Mouse (Mus musculus): ENCODE measurements at regions not wholly inside any gene's neighbourhood (a gene's known extent, or its start where the extent isn't known, plus 50 kb on each side); places are given as distances from the start of the nearest gene placed in this dataset.
"Not testable (repeated sequence)": the region's sequence is repeated elsewhere in the genome, so short reads cannot be mapped to it uniquely, and the experiment has no call there.

GRCm38 (mm10) chr13:4935940-4936339 is 327.0 kb upstream of the Akr1e1 start:
- no peak for DNase-seq (ENCODE audit: low read depth, low spot score)

DNA sequence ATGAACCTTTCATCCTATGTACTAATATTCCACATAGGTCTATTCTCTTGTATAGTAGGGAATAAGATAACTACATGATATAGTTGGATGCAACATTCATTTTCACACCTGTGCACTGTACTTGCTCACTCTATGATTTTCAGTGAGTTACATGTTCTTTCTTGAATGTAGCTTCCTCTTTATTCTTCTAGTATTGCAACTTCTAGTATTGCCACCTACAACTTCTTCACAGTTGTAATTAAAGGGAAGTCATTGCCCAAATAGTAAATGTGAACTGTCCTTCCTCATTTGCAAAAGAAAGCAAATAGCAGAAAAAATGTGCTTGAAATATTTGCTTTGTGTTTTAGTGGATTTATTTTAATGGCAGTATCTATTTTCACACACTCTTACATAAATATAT is 330.9 kb upstream of the Akr1e1 start:
- no peak for DNase-seq (ENCODE audit: low read depth, low spot score)

DNA sequence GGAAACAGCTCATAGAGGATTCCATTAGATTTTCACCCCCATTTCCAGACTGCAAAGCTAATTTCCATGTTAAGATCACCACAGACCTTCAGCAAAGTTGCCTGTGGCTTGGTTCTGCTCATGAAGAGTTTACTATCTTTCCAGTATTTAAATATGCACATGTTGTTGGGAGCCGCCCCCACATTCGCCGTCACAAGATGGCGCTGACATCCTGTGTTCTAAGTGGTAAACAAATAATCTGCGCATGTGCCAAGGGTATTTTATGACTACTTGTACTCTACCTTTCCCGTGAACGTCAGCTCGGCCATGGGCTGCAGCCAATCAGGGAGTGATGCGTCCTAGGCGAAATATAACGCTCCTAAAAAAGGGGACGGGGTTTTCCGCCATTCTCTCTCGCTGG is 333.5 kb upstream of the Akr1e1 start:
- peak; percentile 76 for DNase-seq (ENCODE audit: low read depth, low spot score)

GRCm38 (mm10) chr13:4943046-4943445 is 334.1 kb upstream of the Akr1e1 start:
- DNase-seq (ENCODE audit: low read depth, low spot score): peak; percentile 14

- DNase-seq (ENCODE audit: low read depth, low spot score): no peak
Measured at GRCm38 (mm10) chr13:4955384-4955783, 346.4 kb upstream of the Akr1e1 start.

DNA sequence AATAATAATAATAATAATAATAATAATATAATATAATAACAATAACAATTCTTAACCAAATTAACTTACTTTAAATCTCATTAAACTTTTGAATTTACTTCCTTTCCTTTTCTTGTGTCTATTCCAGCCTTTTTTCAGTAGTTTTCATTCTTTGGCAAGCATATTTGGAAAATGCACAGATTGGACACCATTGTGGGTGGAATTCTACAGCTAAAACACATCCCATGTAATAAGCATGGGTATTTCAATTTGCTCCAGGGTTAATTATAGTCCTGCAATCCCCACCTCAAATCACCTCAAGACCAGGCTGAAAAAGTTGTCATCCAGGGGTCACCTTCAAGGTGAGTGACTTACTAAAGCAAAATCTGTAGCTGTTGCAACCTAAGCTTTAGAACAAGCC is 355.9 kb upstream of the Akr1e1 start:
- DNase-seq (ENCODE audit: low read depth, low spot score): no peak

GRCm38 (mm10) chr13:4970081-4970892 is 361.3 kb upstream of the Akr1e1 start:
- DNase-seq (ENCODE audit: low read depth, low spot score): no peak

GRCm38 (mm10) chr13:4971472-4972067 is 362.6 kb upstream of the Akr1e1 start:
- no peak for DNase-seq (ENCODE audit: low read depth, low spot score)

- no peak for DNase-seq (ENCODE audit: low read depth, low spot score)
Measured at GRCm38 (mm10) chr13:4992876-4993275, 383.9 kb upstream of the Akr1e1 start.

DNA sequence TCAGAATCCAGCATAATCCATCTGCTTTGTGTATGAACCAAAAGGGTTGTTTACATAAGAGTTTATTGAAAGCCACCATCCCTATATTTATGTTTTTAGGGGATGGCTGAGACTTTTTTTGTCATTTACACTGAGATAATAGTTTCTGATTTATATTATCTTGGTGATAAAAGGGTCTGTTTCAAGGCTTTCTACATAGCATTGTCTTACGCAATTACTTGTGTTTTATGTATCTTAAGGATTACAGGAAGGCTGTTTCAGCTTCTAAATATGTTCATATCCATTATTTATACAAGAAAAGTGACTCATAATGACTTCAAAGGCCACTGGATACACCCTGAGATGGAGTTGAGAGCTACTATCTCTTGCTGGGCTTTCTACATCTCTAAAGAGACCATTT is 399.3 kb upstream of the Akr1e1 start:
- no peak for DNase-seq (ENCODE audit: low read depth, low spot score)

- no peak for DNase-seq (ENCODE audit: low read depth, low spot score)
Measured at GRCm38 (mm10) chr13:5022439-5022838, 413.5 kb upstream of the Akr1e1 start.

- DNase-seq (ENCODE audit: low read depth, low spot score): no peak
Measured at GRCm38 (mm10) chr13:5059859-5060258, 450.9 kb upstream of the Akr1e1 start.

DNA sequence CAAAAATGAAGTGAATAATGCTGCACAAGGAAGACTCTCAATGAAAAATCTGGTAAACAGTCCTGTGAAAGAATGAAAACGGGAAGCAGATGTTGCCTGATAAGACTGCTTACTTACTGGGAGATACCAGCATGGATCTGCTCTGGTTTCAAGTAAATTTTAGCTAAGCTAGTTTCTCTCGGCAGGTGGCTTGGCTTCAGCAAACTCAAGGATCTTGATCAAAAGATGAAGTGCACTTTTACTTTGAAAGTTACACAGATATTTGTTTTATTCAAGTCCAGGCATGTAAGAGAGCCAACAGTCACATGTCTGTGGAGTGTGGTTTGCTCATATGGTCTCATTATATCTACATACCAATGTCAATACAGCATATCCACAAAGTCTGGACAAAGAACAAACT is 451.5 kb upstream of the Akr1e1 start:
- no peak for DNase-seq (ENCODE audit: low read depth, low spot score)

DNA sequence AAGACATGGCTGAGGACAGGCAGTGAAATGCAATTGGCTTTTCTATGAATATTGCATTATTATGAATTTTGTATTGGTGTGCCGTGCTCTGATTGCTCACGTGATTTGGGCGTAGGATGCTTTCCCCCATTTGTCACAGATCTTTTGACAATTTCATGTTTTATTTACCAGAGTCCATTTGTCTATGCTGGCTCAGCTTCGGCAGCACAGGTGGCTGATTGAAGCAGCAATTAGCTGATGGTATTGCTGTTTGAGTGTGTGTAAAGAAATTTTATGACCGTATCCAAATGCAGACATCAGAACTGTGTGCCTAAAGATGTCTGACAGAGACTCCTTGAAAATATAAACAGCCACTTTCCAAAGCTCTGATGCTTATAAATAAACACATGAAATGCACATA is 498.5 kb upstream of the Akr1e1 start:
- DNase-seq (ENCODE audit: low read depth, low spot score): no peak

DNA sequence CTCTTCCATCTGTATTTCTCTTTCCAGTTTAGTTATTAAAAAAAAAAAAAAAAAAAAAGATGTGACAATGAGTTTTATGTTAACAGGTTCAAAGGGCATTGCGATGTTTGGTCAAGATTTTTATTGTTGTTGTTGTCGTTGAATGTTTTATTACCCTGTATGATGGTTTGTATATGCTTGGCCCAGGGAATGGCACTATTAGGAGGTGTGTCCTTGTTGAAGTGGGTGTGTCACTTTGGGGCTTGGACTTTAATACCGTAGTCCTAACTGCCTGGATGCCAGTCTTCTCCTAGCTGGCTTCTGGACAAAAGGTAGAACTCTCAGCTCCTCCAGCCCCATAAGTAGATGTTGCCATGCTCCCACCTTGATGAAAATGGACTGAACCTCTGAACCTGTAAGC is 545.9 kb upstream of the Akr1e1 start:
- DNase-seq (ENCODE audit: low read depth, low spot score): no peak

DNA sequence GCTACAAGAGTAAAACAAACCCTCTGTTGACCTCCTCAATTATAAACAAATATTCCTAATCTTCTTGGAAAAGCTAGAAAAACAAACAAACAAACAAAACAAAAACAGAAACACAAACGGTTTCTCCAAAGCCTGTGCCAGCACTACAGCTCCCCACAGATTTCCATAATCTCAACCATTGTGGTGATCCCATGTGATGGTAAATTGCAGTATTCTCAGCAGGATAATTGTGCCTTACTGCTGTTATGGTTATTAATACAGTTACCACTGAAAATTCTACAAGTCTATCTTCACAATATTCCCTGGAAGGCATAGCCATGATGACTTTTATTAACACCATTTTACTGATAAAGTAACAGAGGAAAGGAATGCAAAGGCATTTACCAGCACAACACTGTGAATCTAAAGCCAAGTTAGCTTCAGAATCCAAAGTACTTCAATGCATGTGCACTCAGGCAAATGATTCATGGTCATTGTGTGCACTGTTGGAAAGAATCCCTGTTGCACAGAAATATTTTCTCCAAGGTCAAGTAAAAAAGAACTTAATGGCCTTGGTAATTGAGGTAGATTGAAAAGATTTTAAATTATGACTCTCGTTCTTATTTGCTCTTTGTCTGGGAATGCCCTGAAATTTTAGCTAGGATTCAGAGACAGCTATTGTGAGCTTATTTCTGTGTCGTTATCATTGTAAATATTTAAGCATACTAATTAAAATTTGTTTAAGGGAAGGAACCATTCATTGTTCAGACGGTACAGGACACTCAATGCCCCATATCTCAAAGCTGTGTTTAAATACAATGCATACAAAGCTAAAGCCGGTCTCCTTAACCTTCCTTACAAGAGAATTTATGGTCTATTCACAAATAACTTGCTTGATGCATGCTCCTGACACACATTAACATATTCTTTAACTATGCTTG is 551.1 kb upstream of the Akr1e1 start:
- no peak for DNase-seq (ENCODE audit: low read depth, low spot score)

DNA sequence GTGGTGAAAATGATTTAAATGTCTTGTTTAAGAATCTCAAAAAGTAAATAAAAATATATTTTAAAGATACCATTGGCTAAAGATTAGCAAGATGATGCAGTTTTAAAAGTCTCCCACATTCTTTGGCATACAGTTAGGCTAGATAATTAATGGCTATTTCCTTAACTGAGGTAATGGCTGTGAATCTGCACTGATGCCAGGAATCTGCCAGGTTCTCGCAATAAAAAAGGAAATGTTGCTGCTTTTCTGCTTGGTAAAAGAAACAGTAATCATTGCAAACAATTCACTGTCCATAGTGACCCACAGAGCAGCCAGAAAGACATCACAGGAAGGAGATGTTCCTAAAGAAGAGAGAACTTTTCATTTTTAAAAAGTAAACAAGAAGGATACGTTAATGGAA is 557.7 kb upstream of the Akr1e1 start:
- no peak for DNase-seq (ENCODE audit: low read depth, low spot score)

DNA sequence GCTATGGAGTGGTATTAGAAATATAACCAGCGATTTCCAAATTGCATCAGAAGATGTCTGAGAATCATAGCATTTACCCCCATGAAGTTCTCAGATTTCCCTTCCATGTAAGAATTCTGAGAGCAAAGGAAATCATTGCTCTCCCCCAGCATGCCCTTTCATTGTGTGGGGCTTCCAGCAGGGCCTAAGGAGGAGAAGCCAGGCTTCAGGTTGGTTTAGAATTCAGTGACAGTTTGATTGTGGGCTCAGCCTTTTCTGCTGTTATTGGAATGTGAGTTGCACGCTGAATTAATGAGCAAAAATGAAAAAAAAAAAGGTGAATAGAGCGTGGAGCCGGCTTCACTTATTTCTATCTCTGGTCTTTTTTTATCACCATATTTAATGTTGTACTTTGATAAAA is 570.0 kb upstream of the Akr1e1 start:
- DNase-seq (ENCODE audit: low read depth, low spot score): no peak

- DNase-seq (ENCODE audit: low read depth, low spot score): no peak
Measured at GRCm38 (mm10) chr13:5179552-5179951, 570.6 kb upstream of the Akr1e1 start.

DNA sequence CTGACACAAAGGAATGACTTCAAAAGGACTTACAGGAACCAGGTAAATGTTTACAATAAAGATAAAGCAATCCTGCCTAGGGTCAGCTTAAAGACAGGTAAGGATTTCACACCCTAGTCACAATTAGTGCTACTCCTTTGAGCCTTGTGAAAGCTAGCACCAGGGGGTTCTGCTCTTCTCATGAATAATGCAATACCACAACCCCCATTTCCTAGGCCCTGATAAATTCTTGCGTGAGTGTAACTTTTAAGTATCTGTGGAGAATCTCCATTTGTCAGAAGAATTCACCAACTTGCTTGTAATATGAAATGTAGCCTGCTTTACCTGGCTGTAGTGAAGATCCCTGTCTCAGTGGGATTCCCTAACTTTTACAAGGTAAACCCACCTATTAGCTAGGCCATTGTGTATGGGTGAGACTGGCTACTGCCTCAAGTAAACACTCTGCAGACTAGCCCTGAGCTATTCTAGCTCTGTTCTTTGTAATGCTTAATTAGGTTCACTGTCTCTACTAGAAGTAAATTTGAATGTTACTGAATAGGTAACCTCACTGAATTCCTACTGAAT is 576.3 kb upstream of the Akr1e1 start:
- DNase-seq (ENCODE audit: low read depth, low spot score): not testable (repeated sequence)

- DNase-seq (ENCODE audit: low read depth, low spot score): no peak
Measured at GRCm38 (mm10) chr13:5202736-5203135, 593.8 kb upstream of the Akr1e1 start.

- DNase-seq (ENCODE audit: low read depth, low spot score): no peak
Measured at GRCm38 (mm10) chr13:5204143-5204542, 595.2 kb upstream of the Akr1e1 start.

All from CD4-positive helper T cell, adult 2 months (primary cell).